Mouse (Mus musculus): ENCODE data around the gene Mxd3. TPM values are rescaled to one million over a fixed set of nuclear protein-coding genes. Genes with fewer than 3 reads are reported as not detected.

Mxd3 gene
- polyA plus RNA-seq, 1 experiment from 2014 or later, result 33.7 TPM

- no peaks in the 10 kb centered on the region for H3K4me1 ChIP-seq (replicated peaks)
- no peak overlapping the region for H3K4me3 ChIP-seq
- H3K27me3 ChIP-seq (ENCODE audit: insufficient read depth, poor library complexity, severe bottlenecking), result no peaks in the 10 kb centered on the region
- no peak overlapping the region for H3K27ac ChIP-seq
- 95% methylated on average over 1 of the region's 1 CpGs for WGBS
- DNase-seq (ENCODE audit: low spot score), result no peak
- H3K36me3 ChIP-seq, result peaks cover 99% of the 10 kb centered on the region
- no peaks in the 10 kb centered on the region for H3K9me3 ChIP-seq
Observed at GRCm38 (mm10) chr13:55296760-55297159, 32.9 kb downstream of the Mxd3 start.

DNA sequence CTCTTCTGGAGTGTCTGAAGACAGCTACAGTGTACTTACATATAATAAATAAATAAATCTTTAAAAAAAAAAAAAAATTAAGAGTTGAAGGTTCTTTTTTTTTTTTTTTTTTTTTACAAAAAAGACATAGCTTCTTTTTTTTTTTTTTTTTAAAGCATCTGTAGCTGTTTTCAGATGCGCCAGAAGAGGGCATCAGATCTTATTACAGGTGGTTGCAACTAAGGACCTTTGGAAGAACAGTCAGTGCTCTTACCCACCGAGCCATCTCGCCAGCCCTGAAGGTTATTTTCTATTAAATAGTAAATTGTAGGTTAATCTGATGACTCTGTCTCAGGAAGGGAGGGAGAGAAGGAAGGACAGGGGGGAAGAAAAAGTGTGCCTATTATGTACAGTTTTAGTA, 40.8 kb downstream of the Mxd3 start:
- Histone ChIP-seq H3K9me3 (no peaks in the 10 kb centered on the region), H3K4me1 (replicated peaks) (no peaks in the 10 kb centered on the region), H3K27ac (no peak overlapping the region), H3K4me3 (no peak overlapping the region), H3K27me3 (ENCODE audit: insufficient read depth, poor library complexity, severe bottlenecking) (no peaks in the 10 kb centered on the region), H3K36me3 (peaks cover 93% of the 10 kb centered on the region)
- DNase-seq (ENCODE audit: low spot score), result no peak
- WGBS, result 89% methylated on average over 3 of the region's 3 CpGs

DNA sequence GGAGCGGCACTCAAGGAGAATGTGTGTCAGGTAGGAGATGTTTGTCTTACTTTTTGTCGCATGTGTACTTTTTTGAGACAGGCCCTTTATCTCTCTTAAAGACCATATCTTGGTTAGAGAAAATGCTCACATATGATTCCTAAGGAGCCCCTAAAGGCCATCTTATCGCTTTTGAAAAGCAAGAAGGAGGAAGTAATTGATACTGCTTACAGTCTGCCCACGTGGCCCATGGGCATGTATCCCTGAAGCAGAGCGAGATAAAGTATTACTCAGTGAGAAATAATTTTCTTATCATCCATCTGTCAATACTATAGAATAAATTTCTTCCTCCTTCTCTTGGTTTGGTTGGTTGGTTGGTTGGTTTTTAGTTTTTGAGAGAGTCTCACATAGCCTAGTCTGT, 52.0 kb downstream of the Mxd3 start:
- H3K4me3 ChIP-seq, result no peak overlapping the region
- H3K36me3 ChIP-seq, result peaks cover 93% of the 10 kb centered on the region

GRCm38 (mm10) chr13:55277203-55277602, 52.4 kb downstream of the Mxd3 start:
- Histone ChIP-seq H3K36me3 (peaks cover 93% of the 10 kb centered on the region), H3K27me3 (ENCODE audit: insufficient read depth, poor library complexity, severe bottlenecking) (no peaks in the 10 kb centered on the region), H3K9me3 (no peaks in the 10 kb centered on the region), H3K4me3 (no peak overlapping the region), H3K4me1 (replicated peaks) (no peaks in the 10 kb centered on the region), H3K27ac (no peak overlapping the region)
- DNase-seq (ENCODE audit: low spot score), result no peak
- WGBS, result 83% methylated on average over 5 of the region's 5 CpGs

More for the DNA sequence above, 52.0 kb downstream of the Mxd3 start:
- WGBS, result 95% methylated on average over 5 of the region's 5 CpGs
- Histone ChIP-seq H3K27me3 (ENCODE audit: insufficient read depth, poor library complexity, severe bottlenecking) (no peaks in the 10 kb centered on the region), H3K9me3 (no peaks in the 10 kb centered on the region), H3K27ac (no peak overlapping the region), H3K4me1 (replicated peaks) (no peaks in the 10 kb centered on the region)
- no peak for DNase-seq (ENCODE audit: low spot score)

Other genes starting within 250 kb of the Mxd3 start
- 18.6 and 22.6 TPM in 2 replicates for gene Uimc1, start 229.5 kb downstream of the Mxd3 start, polyA plus RNA-seq (2016; fragmentation: Nextera tagmentation; extraction: Ambion mirVana)
- gene Zfp346, start 224.5 kb downstream of the Mxd3 start, polyA plus RNA-seq (2016; fragmentation: Nextera tagmentation; extraction: Ambion mirVana), result 23.5 and 24.9 TPM in 2 replicates
- not detected in 2 replicates for gene Gm17617, start 196.3 kb downstream of the Mxd3 start, polyA plus RNA-seq (2016; fragmentation: Nextera tagmentation; extraction: Ambion mirVana)
- 0.67 and 1.3 TPM in 2 replicates for gene Fgfr4, start 177.2 kb downstream of the Mxd3 start, polyA plus RNA-seq (2016; fragmentation: Nextera tagmentation; extraction: Ambion mirVana)
- gene Nsd1, start 120.0 kb downstream of the Mxd3 start, polyA plus RNA-seq (2016; fragmentation: Nextera tagmentation; extraction: Ambion mirVana), result 69.3 and 73.9 TPM in 2 replicates
- gene Prelid1, start 9.3 kb downstream of the Mxd3 start, polyA plus RNA-seq (2016; fragmentation: Nextera tagmentation; extraction: Ambion mirVana), result 510 and 522 TPM in 2 replicates
- 80.9 and 83.7 TPM in 2 replicates for gene Rab24, start 7.9 kb downstream of the Mxd3 start, polyA plus RNA-seq (2016; fragmentation: Nextera tagmentation; extraction: Ambion mirVana)
- 95.2 and 107 TPM in 2 replicates for gene Lman2, start 33.0 kb upstream of the Mxd3 start, polyA plus RNA-seq (2016; fragmentation: Nextera tagmentation; extraction: Ambion mirVana)
- 0.44 and 0.68 TPM in 2 replicates for gene Rgs14, start 39.9 kb upstream of the Mxd3 start, polyA plus RNA-seq (2016; fragmentation: Nextera tagmentation; extraction: Ambion mirVana)
- gene Slc34a1, start 68.4 kb upstream of the Mxd3 start, polyA plus RNA-seq (2016; fragmentation: Nextera tagmentation; extraction: Ambion mirVana), result 0.22 TPM in 1 of 2 replicates, not detected in the other
- gene Pfn3, start 85.4 kb upstream of the Mxd3 start, polyA plus RNA-seq (2016; fragmentation: Nextera tagmentation; extraction: Ambion mirVana), result not detected in 2 replicates
- gene F12, start 97.0 kb upstream of the Mxd3 start, polyA plus RNA-seq (2016; fragmentation: Nextera tagmentation; extraction: Ambion mirVana), result 0.07 and 0.25 TPM in 2 replicates
- 51.5 and 52.3 TPM in 2 replicates for gene Grk6, start 115.2 kb upstream of the Mxd3 start, polyA plus RNA-seq (2016; fragmentation: Nextera tagmentation; extraction: Ambion mirVana)
- gene Prr7, start 134.4 kb upstream of the Mxd3 start, polyA plus RNA-seq (2016; fragmentation: Nextera tagmentation; extraction: Ambion mirVana), result 0.69 and 1.0 TPM in 2 replicates
- gene Dbn1, start 158.3 kb upstream of the Mxd3 start, polyA plus RNA-seq (2016; fragmentation: Nextera tagmentation; extraction: Ambion mirVana), result 420 and 518 TPM in 2 replicates
- gene Pdlim7, start 183.9 kb upstream of the Mxd3 start, polyA plus RNA-seq (2016; fragmentation: Nextera tagmentation; extraction: Ambion mirVana), result 194 and 221 TPM in 2 replicates
- gene Dok3, start 199.5 kb upstream of the Mxd3 start, polyA plus RNA-seq (2016; fragmentation: Nextera tagmentation; extraction: Ambion mirVana), result 3.5 and 3.9 TPM in 2 replicates
- 85.2 and 88.2 TPM in 2 replicates for gene Ddx41, start 206.8 kb upstream of the Mxd3 start, polyA plus RNA-seq (2016; fragmentation: Nextera tagmentation; extraction: Ambion mirVana)
- gene Fam193b, start 241.3 kb upstream of the Mxd3 start, polyA plus RNA-seq (2016; fragmentation: Nextera tagmentation; extraction: Ambion mirVana), result 63.7 and 64.3 TPM in 2 replicates
- gene Tmed9, start 243.9 kb upstream of the Mxd3 start, polyA plus RNA-seq (2016; fragmentation: Nextera tagmentation; extraction: Ambion mirVana), result 102 and 112 TPM in 2 replicates